Mouse (Mus musculus) E14TG2a.4 (cell line): Measurements from ENCODE around the gene Dock4.

ENCODE experiments used
- CTCF ChIP-seq: conservative IDR thresholded peaks from 2 replicates; pipeline ENCODE4 v1.5.1; 2014; ENCODE audit warnings: low read length
- NANOG ChIP-seq: IDR thresholded peaks from 2 replicates; pipeline ENCODE4 v1.6.1; 2014; ENCODE audit warnings: borderline replicate concordance, low read length, mixed read lengths
- POU5F1 ChIP-seq: IDR thresholded peaks from 2 replicates; pipeline ENCODE4 v1.6.1; 2014; ENCODE audit warnings: low read length, borderline replicate concordance

GRCm38 (mm10) chr12:40445648-40446449 is at the start of gene Dock4, which contains the start of gene Zfp277:
- TF ChIP-seq CTCF (no peak), NANOG (no peak), POU5F1 (no peak)
